ENCODE assay signal across 18 mouse cellular contexts in the genomic region with DNA sequence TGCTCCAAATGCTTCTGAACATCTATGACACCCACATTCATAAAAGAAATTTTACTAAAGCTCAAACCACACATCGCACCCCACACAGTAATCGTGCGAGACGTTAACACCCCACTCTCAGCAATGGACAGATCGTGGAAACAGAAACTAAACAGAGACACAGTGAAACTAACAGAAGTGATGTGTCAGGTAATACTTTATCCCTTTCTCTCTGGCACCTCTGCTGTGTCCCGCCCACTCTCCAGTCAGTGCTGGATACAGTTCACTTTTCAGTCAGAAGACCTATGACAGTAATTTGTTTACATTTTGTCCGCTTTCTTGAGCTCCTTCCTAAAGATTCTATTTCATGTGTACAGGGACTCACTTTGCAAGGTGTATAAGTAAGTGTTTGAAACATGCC.
"Had no signal": no experiment of that assay in that cellular context is flagged by ENCODE, and none has a peak within 500 bp of the region (broad histone marks: within the 10 kb centered on the region; RNA-seq: fewer than 3 reads in every experiment).

No protein-coding gene starts in this region.

- H3K9ac ChIP-seq: lung, embryonic 14.5 days; midbrain, embryonic 13.5 days; midbrain, embryonic 15.5 days; neural tube, embryonic 12.5 days had no signal

- H3K4me2 ChIP-seq: lung, embryonic 14.5 days; midbrain, embryonic 11.5 days; midbrain, embryonic 13.5 days; midbrain, embryonic 15.5 days; neural tube, embryonic 12.5 days had no signal

- DNase-seq: lung, adult 18-20 months; lung, embryonic 14.5 days; lung, postnatal 10 days; lung, postnatal 36 days; retina, postnatal 1 day; right cerebral cortex, adult 18-20 months; right cerebral cortex, postnatal 25 days; right cerebral cortex, postnatal 4 days; spleen, adult 18-20 months; thymus, adult 18-20 months; thymus, postnatal 14 days; thymus, postnatal 36 days had no signal

- H3K4me3 ChIP-seq: megakaryocyte, embryonic 14.5 days; midbrain, embryonic 13.5 days; midbrain, embryonic 15.5 days; neural tube, embryonic 12.5 days had no signal

- H3K4me1 ChIP-seq: midbrain, embryonic 15.5 days; neural tube, embryonic 12.5 days had no signal

- H3K27ac ChIP-seq: macrophage; midbrain, embryonic 13.5 days; midbrain, embryonic 15.5 days; neural tube, embryonic 12.5 days had no signal

- H3K36me3 ChIP-seq: midbrain, embryonic 13.5 days; midbrain, embryonic 15.5 days; neural tube, embryonic 12.5 days had no signal

- ATAC-seq: midbrain, embryonic 13.5 days; midbrain, embryonic 15.5 days had no signal

- H3K27me3 ChIP-seq: megakaryocyte, embryonic 14.5 days; midbrain, embryonic 13.5 days; midbrain, embryonic 15.5 days; neural tube, embryonic 12.5 days had no signal

- H3K9me3 ChIP-seq: midbrain, embryonic 13.5 days; midbrain, embryonic 15.5 days; neural tube, embryonic 12.5 days had no signal
